Mouse (Mus musculus): ENCODE results near the gene Enpp5.

- TF ChIP-seq CTCF (IDR thresholded peaks at IDR 0.05; ENCODE audit: low read depth, low read length), result no peak
- TF ChIP-seq POLR2A (IDR thresholded peaks at IDR 0.05; ENCODE audit: borderline replicate concordance, low read depth, low read length), result no peak
These were observed 9.6 kb downstream of the Enpp5 start for GRCm38 (mm10) chr17:44088226-44088625.

Data from bone marrow macrophage, adult 2 months (primary cell).